Mouse (Mus musculus) thymus, adult 2 months (tissue): ENCODE measurements around the gene Abcb1b.

ENCODE experiments used
- CTCF ChIP-seq: fragments of 200-500 bp; IDR thresholded peaks from 2 replicates; pipeline ENCODE4 v1.5.1; 2012; ENCODE audit warnings: mild to moderate bottlenecking, control low read depth, low read length, moderate library complexity, borderline replicate concordance; ENCODE audit not compliant: control insufficient read depth, poor library complexity, insufficient read depth; ENCODE audit errors: extremely low read depth
- POLR2A ChIP-seq: fragments of 200-500 bp; IDR thresholded peaks from 2 replicates; pipeline ENCODE4 v1.6.1; 2012; ENCODE audit warnings: mild to moderate bottlenecking, low read length, control low read depth, moderate library complexity; ENCODE audit not compliant: control insufficient read depth, poor library complexity, insufficient read depth; ENCODE audit errors: extremely low read depth

DNA sequence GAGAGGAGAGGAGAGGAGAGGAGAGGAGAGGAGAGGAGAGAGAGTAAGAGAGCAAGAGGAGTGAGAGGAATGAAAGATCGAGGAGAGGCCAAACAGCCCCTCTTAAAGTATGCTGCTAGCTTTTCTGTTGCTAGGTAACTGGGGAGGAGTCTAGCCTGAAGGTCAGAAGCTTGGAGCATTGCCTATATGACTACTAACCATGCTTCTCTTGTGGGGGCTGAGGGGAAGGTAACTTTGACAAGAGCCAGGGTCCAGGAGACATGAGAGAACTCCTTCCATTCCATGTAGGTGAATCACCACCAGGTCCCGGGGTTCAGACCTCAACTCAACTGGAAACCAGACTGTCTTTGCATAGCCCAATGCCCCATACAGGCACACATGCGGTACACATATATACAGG is 25.1 kb upstream of the Abcb1b start:
- TF ChIP-seq POLR2A (no peak), CTCF (no peak)
